Mouse (Mus musculus) liver, embryonic 11.5 days (tissue): Measurements from ENCODE around the gene Eepd1. TPM values are rescaled to one million over a fixed set of nuclear protein-coding genes. Genes with fewer than 3 reads are reported as not detected.

Experiments used
- ATAC-seq: fragments of 200-750 bp; cut with Nextera tagmentation; replicated peaks from 2 replicates; pipeline ENCODE4 v1.8.0; 2017; ENCODE audit warnings: moderate number of reproducible peaks, mild to moderate bottlenecking, moderate TSS enrichment, moderate library complexity; ENCODE audit not compliant: low FRiP score
- DNase-seq: peaks from one replicate; pipeline ENCODE4 v3.0.0-alpha.2; 2017; ENCODE audit warnings: low spot score
- H3K27ac ChIP-seq: fragments of 300-500 bp; sonication (generic); 2 replicates; pipeline ENCODE4 v1.5.1; 2014; ENCODE audit warnings: mild to moderate bottlenecking, low read depth, low read length, control low read depth
- H3K27me3 ChIP-seq: fragments of 300-500 bp; sonication (generic); replicated peaks from 2 replicates; pipeline ENCODE4 v1.6.1; 2014; ENCODE audit warnings: low read length, mixed read lengths; ENCODE audit not compliant: control insufficient read depth, insufficient read depth
- H3K36me3 ChIP-seq: fragments of 300-500 bp; sonication (generic); 2 replicates; pipeline ENCODE4 v1.6.1; 2014; ENCODE audit warnings: mild to moderate bottlenecking, low read length, moderate library complexity, mixed read lengths; ENCODE audit not compliant: control insufficient read depth, insufficient read depth
- H3K4me1 ChIP-seq: fragments of 300-500 bp; sonication (generic); replicated peaks from 2 replicates; pipeline ENCODE4 v1.6.1; 2014; ENCODE audit warnings: low read length, mixed read lengths; ENCODE audit not compliant: control insufficient read depth, insufficient read depth
- H3K4me2 ChIP-seq: fragments of 300-500 bp; sonication (generic); 2 replicates; pipeline ENCODE4 v1.6.1; 2014; ENCODE audit warnings: mild to moderate bottlenecking, control low read depth, moderate library complexity
- H3K4me3 ChIP-seq: fragments of 300-500 bp; sonication (generic); 2 replicates; pipeline ENCODE4 v1.5.1; 2014; ENCODE audit warnings: low read depth, low read length, control low read depth
- H3K9ac ChIP-seq: fragments of 300-500 bp; sonication (generic); 2 replicates; pipeline ENCODE4 v1.6.1; 2014; ENCODE audit warnings: low read depth, low read length, control low read depth
- H3K9me3 ChIP-seq: fragments of 300-500 bp; sonication (generic); 2 replicates; pipeline ENCODE4 v1.6.1; 2016; ENCODE audit warnings: low read length, inconsistent platforms, mixed read lengths; ENCODE audit not compliant: control insufficient read depth
- WGBS: fragments of 180-500 bp; shearing (Covaris S2); extraction: QIAGEN DNeasy Blood & Tissue Kit; methylation state at CpG from one replicate; pipeline ENCODE4 v1.1.7; 2014; 5-methylcytosine and 5-hydroxymethylcytosine counted together
- polyA plus RNA-seq: library from polyadenylated mRNA; unstranded; fragments of >200 nt; fragmentation: Nextera tagmentation; extraction: Ambion mirVana; gene quantifications from 2 replicates; pipeline ENCODE4 v1.2.1, GENCODE M21; 2014

The Eepd1 gene
- polyA plus RNA-seq, 1 experiment from 2014 or later = 9.4 TPM

DNA sequence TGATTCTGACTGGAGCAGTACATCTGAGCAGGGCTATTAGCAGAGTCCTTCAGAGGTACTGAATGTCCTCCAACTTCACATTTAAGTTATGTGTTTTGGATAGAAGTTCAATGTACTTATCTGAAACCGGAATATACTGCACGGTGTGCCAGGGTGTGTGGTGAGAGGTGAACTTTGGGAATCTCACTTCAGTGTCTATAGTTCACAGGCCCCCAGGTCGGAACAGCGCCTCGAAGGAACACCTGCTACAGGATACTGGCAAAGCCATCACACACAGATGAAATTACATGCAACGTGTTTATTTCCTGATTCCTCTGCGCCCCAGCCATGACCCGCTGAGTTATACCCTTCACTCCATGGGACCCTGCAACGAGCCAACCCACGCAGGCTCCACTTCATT, 14.3 kb downstream of the Eepd1 start:
- Histone ChIP-seq H3K4me1 (no peaks in the 10 kb centered on the region), H3K9me3 (no peaks in the 10 kb centered on the region), H3K9ac (no peak overlapping the region), H3K4me3 (no peak overlapping the region), H3K27ac (no peak overlapping the region), H3K27me3 (no peaks in the 10 kb centered on the region), H3K36me3 (no peaks in the 10 kb centered on the region), H3K4me2 (no peak overlapping the region)
- ATAC-seq (no peak), DNase-seq (peak; percentile 17)
- 88% methylated on average over 10 of the region's 10 CpGs for WGBS

DNA sequence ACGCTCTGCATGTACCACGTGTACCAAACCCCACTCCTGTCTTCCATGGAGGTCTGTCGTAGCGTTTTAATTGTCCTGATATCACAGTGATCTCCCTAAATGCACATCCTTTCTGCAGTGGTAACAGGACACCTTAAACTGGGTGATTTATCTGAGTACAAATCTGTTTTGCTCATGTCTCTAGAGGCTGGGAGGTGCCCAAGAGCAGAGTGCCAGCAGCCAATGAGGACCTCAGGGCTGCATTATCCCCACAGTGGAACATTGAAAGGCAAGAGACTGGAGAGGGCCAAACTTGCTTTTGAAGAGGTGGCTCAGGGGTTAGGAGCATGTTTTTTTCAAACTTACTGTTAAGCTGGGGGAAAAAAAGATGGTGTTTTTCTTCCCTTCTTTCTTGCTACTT, 14.8 kb downstream of the Eepd1 start:
- no peak for ATAC-seq
- WGBS = 75% methylated on average over 4 of the region's 4 CpGs
- H3K27me3 ChIP-seq = no peaks in the 10 kb centered on the region
- no peak overlapping the region for H3K4me3 ChIP-seq
- DNase-seq = no peak
- H3K4me1 ChIP-seq = no peaks in the 10 kb centered on the region
- no peak overlapping the region for H3K9ac ChIP-seq
- H3K27ac ChIP-seq = no peak overlapping the region
- H3K4me2 ChIP-seq = no peak overlapping the region
- H3K9me3 ChIP-seq = no peaks in the 10 kb centered on the region
- H3K36me3 ChIP-seq = no peaks in the 10 kb centered on the region

DNA sequence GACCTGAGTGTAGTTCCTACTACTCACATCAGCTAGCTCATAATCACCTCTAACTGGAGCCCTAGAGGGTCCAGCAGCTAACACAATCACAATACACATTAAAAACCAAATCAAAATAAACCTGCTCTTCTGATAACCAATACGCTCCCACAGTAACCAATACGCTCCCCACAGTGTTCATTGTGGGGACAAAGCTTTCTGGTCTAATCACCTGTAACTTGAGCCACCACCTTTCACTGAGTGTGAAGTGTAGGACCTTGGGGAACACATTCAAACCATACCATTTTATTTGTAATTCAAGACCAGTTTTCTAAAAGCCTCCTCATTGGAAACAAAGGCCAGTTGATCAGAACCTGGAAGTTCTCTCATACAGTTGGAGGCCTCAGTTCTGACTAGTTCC, 15.4 kb downstream of the Eepd1 start:
- H3K4me3 ChIP-seq = no peak overlapping the region
- H3K9me3 ChIP-seq = no peaks in the 10 kb centered on the region
- DNase-seq (no peak), ATAC-seq (no peak)
- H3K36me3 ChIP-seq = no peaks in the 10 kb centered on the region
- H3K9ac ChIP-seq = no peak overlapping the region
- no peaks in the 10 kb centered on the region for H3K4me1 ChIP-seq
- no peaks in the 10 kb centered on the region for H3K27me3 ChIP-seq
- H3K4me2 ChIP-seq = no peak overlapping the region
- 94% methylated on average over 2 of the region's 2 CpGs for WGBS
- H3K27ac ChIP-seq = no peak overlapping the region

DNA sequence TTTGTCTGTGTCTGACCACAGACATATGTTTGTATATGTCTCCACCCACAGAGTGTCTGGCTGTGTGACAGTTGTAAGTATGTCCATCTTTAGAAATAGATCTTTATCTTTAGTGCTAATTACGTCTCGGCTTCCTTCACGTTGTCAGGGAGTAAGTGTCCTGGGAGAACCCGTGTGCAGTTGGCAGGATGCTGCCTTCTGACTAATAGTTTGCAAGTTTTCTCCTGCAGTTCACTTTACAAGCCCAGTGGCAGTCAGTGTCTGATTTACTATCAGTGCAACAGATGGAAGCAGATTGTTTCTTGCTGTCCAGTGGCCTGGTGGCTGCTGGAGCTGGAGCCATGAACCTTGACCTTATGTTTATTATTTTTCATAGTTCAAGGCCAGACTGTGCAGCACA, 17.4 kb downstream of the Eepd1 start:
- 46% methylated on average over 4 of the region's 4 CpGs for WGBS
- no peaks in the 10 kb centered on the region for H3K36me3 ChIP-seq
- no peak overlapping the region for H3K4me3 ChIP-seq
- DNase-seq (no peak), ATAC-seq (no peak)
- H3K9me3 ChIP-seq = no peaks in the 10 kb centered on the region
- no peaks in the 10 kb centered on the region for H3K27me3 ChIP-seq
- H3K4me2 ChIP-seq = no peak overlapping the region
- H3K9ac ChIP-seq = no peak overlapping the region
- no peaks in the 10 kb centered on the region for H3K4me1 ChIP-seq
- H3K27ac ChIP-seq = no peak overlapping the region

DNA sequence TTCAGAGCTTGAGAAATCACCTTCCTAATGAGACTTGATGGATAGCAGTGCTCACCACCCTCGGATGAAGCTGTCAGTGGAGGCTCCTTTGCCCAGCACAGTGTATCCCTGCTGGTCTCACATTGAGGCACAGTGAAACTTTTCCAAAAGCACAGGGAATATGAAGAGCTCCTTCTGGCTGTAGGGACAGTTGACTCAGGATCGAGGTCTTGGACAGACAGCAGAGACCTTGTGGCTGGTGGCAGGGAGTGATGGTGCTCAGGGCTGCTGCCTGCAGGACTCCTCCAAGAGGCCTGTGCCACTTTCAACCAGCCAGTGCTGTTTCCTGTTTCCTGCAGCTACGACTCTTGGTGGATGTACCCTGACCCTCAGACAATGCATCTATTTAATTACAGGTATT, 18.0 kb downstream of the Eepd1 start:
- Histone ChIP-seq H3K4me1 (no peaks in the 10 kb centered on the region), H3K4me2 (no peak overlapping the region), H3K9me3 (no peaks in the 10 kb centered on the region), H3K9ac (no peak overlapping the region), H3K36me3 (no peaks in the 10 kb centered on the region), H3K4me3 (no peak overlapping the region), H3K27ac (no peak overlapping the region), H3K27me3 (no peaks in the 10 kb centered on the region)
- no peak for ATAC-seq
- WGBS = 37% methylated on average over 3 of the region's 3 CpGs
- no peak for DNase-seq

DNA sequence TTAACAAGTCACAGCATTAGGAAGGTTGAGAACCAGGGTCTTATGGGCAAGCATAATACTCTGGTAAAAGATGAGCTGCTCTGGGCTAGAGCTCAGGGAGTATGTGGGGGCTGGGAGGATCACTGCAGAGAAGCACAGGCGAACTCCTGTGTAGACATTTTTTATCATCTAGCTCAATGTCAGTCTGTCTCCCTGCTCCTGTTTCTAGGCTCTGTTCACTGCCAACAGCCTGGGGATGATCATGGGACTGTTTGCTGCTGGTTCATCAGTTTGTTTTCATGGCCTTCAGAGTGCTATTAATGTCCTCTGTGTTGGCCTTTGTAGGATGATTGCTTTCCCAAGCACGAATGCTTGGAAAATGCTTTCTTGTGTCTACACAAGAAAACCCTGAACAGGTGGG, 18.7 kb downstream of the Eepd1 start:
- no peaks in the 10 kb centered on the region for H3K27me3 ChIP-seq
- H3K9me3 ChIP-seq = no peaks in the 10 kb centered on the region
- no peak for ATAC-seq
- no peak overlapping the region for H3K4me3 ChIP-seq
- 79% methylated on average over 2 of the region's 2 CpGs for WGBS
- H3K9ac ChIP-seq = no peak overlapping the region
- no peak for DNase-seq
- no peak overlapping the region for H3K27ac ChIP-seq
- no peaks in the 10 kb centered on the region for H3K36me3 ChIP-seq
- 0 out of 2 replicates have a peak, but pooled peaks cover 2% of the 10 kb centered on the region for H3K4me1 ChIP-seq
- H3K4me2 ChIP-seq = no peak overlapping the region

DNA sequence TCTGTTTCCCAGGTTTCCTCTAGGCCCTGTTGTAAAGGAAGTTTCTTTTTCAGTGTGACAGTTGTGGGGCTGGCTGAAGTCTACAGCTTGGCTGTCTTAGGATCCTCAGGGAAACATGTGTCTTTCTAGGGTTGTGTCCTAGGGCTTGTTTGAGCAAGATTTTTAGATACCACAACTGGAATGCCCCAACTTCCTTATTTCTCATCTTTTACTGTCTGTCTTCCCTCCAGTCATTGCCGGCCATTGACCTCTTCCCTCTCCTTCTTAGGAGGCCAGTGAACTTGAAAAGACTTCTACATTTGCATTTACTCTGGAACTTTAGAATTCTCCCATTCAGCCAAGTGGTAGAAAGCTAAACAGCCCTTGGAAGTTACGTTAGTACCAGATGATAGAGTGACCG, 27.5 kb downstream of the Eepd1 start:
- Histone ChIP-seq H3K36me3 (no peaks in the 10 kb centered on the region), H3K4me1 (0 out of 2 replicates have a peak, but pooled peaks cover 5% of the 10 kb centered on the region)
- no peak for ATAC-seq

DNA sequence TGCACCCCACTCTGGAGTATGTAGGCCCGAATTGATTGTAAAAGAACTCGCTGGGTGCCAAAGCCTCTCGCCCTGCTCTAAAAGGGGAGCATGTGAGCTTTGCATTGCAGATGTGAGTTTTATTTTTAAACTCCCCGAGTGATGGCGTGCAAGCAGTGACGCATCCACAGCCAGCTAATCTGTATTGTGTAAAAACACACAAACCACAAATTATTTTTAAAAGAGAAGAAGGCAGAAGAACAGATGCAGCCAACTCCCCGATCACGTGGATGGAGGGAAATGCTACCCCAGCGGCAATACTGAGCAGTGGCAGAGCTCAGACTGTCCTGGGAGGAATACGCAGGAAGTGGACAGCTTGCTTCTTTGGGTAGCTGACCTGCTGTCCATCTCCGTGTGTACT, 29.2 kb downstream of the Eepd1 start:
- 75% methylated on average over 11 of the region's 11 CpGs for WGBS
- Histone ChIP-seq H3K27ac (no peak overlapping the region), H3K4me1 (no peaks in the 10 kb centered on the region; the same call in 1 of the 2 replicates), H3K4me3 (no peak overlapping the region), H3K4me2 (no peak overlapping the region), H3K9me3 (no peaks in the 10 kb centered on the region), H3K9ac (no peak overlapping the region), H3K27me3 (no peaks in the 10 kb centered on the region), H3K36me3 (no peaks in the 10 kb centered on the region)
- ATAC-seq (no peak), DNase-seq (no peak)

More for the DNA sequence above, 27.5 kb downstream of the Eepd1 start:
- Histone ChIP-seq H3K27ac (no peak overlapping the region), H3K9ac (no peak overlapping the region), H3K4me2 (no peak overlapping the region), H3K27me3 (no peaks in the 10 kb centered on the region), H3K9me3 (no peaks in the 10 kb centered on the region), H3K4me3 (no peak overlapping the region)
- whole genome bisulfite sequencing = 72% methylated on average over 3 of the region's 3 CpGs
- no peak for DNase-seq

DNA sequence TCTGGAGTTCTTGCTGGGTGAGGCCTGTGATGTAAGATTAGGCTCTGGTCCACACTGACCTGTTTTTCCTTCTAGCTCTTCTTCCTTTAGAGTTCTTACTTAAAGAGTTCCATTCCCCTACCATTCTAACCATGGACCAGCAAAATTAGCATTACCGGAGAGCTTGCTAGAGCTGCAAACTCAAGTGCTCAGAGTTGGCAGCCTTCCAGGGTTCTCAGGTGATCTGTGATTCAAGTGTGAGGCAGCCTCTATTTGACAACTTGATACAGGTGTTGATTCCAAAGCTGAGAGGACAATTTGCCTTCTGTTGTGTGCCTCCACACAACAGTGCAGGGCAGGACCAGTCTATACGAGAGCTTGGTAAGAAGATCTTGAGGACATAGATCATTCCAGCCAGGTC, 31.7 kb downstream of the Eepd1 start:
- Histone ChIP-seq H3K9me3 (no peaks in the 10 kb centered on the region), H3K4me1 (no peaks in the 10 kb centered on the region; the same call in 1 of the 2 replicates), H3K27me3 (no peaks in the 10 kb centered on the region), H3K4me2 (no peak overlapping the region), H3K4me3 (no peak overlapping the region), H3K9ac (no peak overlapping the region), H3K36me3 (no peaks in the 10 kb centered on the region), H3K27ac (no peak overlapping the region)
- DNase-seq (no peak), ATAC-seq (no peak)
- WGBS = 82% methylated on average over 2 of the region's 2 CpGs
